In the genomic region with DNA sequence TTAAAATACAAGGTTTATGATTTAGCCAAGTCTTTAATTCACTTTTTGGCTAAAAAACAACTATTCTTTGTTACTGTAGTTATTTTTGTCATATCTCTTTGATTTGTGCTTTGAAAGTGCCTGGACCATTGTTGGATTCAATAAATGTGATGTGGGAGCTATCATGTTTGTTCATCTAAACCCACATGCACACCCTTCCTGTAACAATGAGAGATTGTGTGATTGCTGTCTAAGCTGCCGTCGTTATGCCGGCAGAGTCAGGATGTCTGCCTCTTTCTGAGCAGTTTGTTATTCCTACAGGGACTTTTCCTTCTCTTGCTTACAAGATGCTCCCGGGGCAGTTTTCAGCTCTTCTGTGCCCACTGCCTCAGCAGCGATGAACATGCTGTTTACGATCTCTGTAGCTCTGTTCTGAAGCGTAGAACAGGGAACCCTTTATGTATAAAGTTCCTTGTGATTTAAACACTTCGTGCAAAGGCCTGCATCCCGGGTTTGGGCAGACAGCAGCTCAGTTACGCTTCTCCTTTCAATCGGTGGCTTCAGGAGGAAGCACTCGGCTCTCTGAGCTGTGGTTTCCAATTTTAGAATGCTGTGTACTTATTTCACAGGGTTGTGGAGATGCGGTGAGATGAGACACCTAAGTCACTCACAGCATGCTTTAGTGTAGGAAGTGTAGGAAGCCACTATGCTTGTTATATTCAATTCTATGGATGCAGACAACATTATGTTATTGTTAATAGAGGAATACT, we compare ENCODE assay signal across 9 mouse cellular contexts.
DNase-seq lines count a peak whose midpoint lies in the region; ATAC-seq and TF ChIP-seq lines count a peak whose summit lies in the region.
"Had no signal": no experiment of that assay in that cellular context is flagged by ENCODE, and none has a peak within 500 bp of the region (broad histone marks: within the 10 kb centered on the region; RNA-seq: fewer than 3 reads in every experiment).

No protein-coding gene starts in this region.

- H3K4me2 ChIP-seq in kidney, embryonic 14.5 days (replicated peaks; ENCODE audit: low read depth, low read length) = no peak overlapping the region
- H3K4me2 ChIP-seq in liver, postnatal 0 days (ENCODE audit: low read depth, low read length) = no peak overlapping the region

- no peak for ATAC-seq in kidney, embryonic 14.5 days (ENCODE audit: low FRiP score, low TSS enrichment)
- ATAC-seq in hematopoietic stem cell, adult 5-6 weeks (replicated peaks in 1 of 2; ENCODE audit: insufficient read depth in 1 of 2, low FRiP score in 2 of 2, low TSS enrichment in 1 of 2, low read depth in 1 of 2, poor library complexity in 2 of 2, severe bottlenecking in 2 of 2) = peak; percentile 66 to 76
- ATAC-seq in liver, postnatal 0 days = no peak
- ATAC-seq: forebrain, embryonic 14.5 days had no signal

- no peaks in the 10 kb centered on the region for H3K36me3 ChIP-seq in kidney, embryonic 14.5 days (ENCODE audit: control insufficient read depth, insufficient read depth, low read length)
- H3K36me3 ChIP-seq in testis, adult 2 months (ENCODE audit: control insufficient read depth, insufficient read depth, low read length) = no peaks in the 10 kb centered on the region
- no peaks in the 10 kb centered on the region for H3K36me3 ChIP-seq in liver, postnatal 0 days (replicated peaks; ENCODE audit: insufficient read depth, low read length)

- H3K27me3 ChIP-seq in kidney, embryonic 14.5 days (ENCODE audit: control insufficient read depth, insufficient read depth, low read length) = no peaks in the 10 kb centered on the region
- H3K27me3 ChIP-seq in testis, adult 2 months (ENCODE audit: control insufficient read depth, insufficient read depth, low read length) = no peaks in the 10 kb centered on the region
- no peaks in the 10 kb centered on the region for H3K27me3 ChIP-seq in liver, postnatal 0 days (ENCODE audit: insufficient read depth, low read length)

- DNase-seq in kidney, postnatal 36 days = no peak
- no peak for DNase-seq in testis, postnatal 14 days (ENCODE audit: low spot score)
- peak; percentile 25 for DNase-seq in thymus, postnatal 4 days
- DNase-seq in heart, adult 11 months = no peak
- DNase-seq in liver, postnatal 0 days = no peak

- no peaks in the 10 kb centered on the region for H3K9me3 ChIP-seq in kidney, embryonic 14.5 days (ENCODE audit: control insufficient read depth, low read length)
- H3K9me3 ChIP-seq in liver, postnatal 0 days (ENCODE audit: low read length) = no peaks in the 10 kb centered on the region

- no peak for TF ChIP-seq CTCF in testis, adult 2 months (IDR thresholded peaks at IDR 0.05; ENCODE audit: control insufficient read depth, insufficient read depth, insufficient replicate concordance, low read depth, low read length)
- no peak for TF ChIP-seq CTCF in liver, postnatal 0 days (IDR thresholded peaks at IDR 0.05; ENCODE audit: low read depth)

- H3K4me1 ChIP-seq in kidney, embryonic 14.5 days (ENCODE audit: control insufficient read depth, insufficient read depth, low read length) = peaks cover 6% of the 10 kb centered on the region; the same call in 1 of the 2 replicates
- no peaks in the 10 kb centered on the region for H3K4me1 ChIP-seq in testis, adult 2 months (ENCODE audit: control insufficient read depth, insufficient read depth, low read length)
- no peaks in the 10 kb centered on the region for H3K4me1 ChIP-seq in liver, postnatal 0 days (ENCODE audit: insufficient read depth)

- H3K27ac ChIP-seq in kidney, embryonic 14.5 days (ENCODE audit: low read depth, low read length) = peak overlapping the region; percentile 52; the same call in 1 of the 2 replicates
- H3K27ac ChIP-seq in testis, adult 2 months (ENCODE audit: control insufficient read depth, insufficient read depth, low read depth, low read length) = peak overlapping the region; percentile 25; the same call in 1 of the 2 replicates
- no peak overlapping the region for H3K27ac ChIP-seq in liver, postnatal 0 days (ENCODE audit: low read depth)

- H3K9ac ChIP-seq in kidney, embryonic 14.5 days (ENCODE audit: low read depth, low read length) = no peak overlapping the region
- H3K9ac ChIP-seq in liver, postnatal 0 days (replicated peaks) = no peak overlapping the region

- no peak overlapping the region for H3K4me3 ChIP-seq in kidney, embryonic 14.5 days (ENCODE audit: low read length)
- no peak overlapping the region for H3K4me3 ChIP-seq in testis, adult 2 months (ENCODE audit: control insufficient read depth, low read depth, low read length)
- H3K4me3 ChIP-seq in liver, postnatal 0 days (ENCODE audit: low read depth, low read length) = no peak overlapping the region

- 24% methylated on average over 13 of the region's 13 CpGs for WGBS in kidney, embryonic 14.5 days
- 32% methylated on average over 13 of the region's 13 CpGs for WGBS in liver, postnatal 0 days (ENCODE audit: insufficient replicate concordance)

- no peak for TF ChIP-seq EP300 in liver, postnatal 0 days (IDR thresholded peaks at IDR 0.05; ENCODE audit: low read depth)

- TF ChIP-seq POLR2A in testis, adult 2 months (IDR thresholded peaks at IDR 0.05; ENCODE audit: control insufficient read depth, low read depth, low read length) = no peak

Comparison
In these comparisons a context has a peak if more than half of its experiments do, and no peak if none do; other contexts are left out.
1. ATAC-seq: peak in hematopoietic stem cell, adult 5-6 weeks (2 of 2); none in kidney, embryonic 14.5 days (single experiment) and liver, postnatal 0 days (single experiment).